Mouse (Mus musculus) hindbrain, embryonic 10.5 days (tissue): Measurements from ENCODE around the gene Dyrk3. TPM values are rescaled to one million over a fixed set of nuclear protein-coding genes. Genes with fewer than 3 reads are reported as not detected.
"Not testable (repeated sequence)": the region's sequence is repeated elsewhere in the genome, so short reads cannot be mapped to it uniquely, and the experiment has no call there.

ENCODE experiments used
- DNase-seq: peaks from one replicate; pipeline ENCODE4 v3.0.0-alpha.2; 2017; ENCODE audit warnings: low spot score
- H3K27ac ChIP-seq: fragments of 300-500 bp; sonication (generic); 2 replicates; pipeline ENCODE4 v1.5.1; 2016; ENCODE audit warnings: mild to moderate bottlenecking, moderate library complexity
- H3K27me3 ChIP-seq: fragments of 300-500 bp; sonication (generic); 2 replicates; pipeline ENCODE4 v1.6.1; 2016; ENCODE audit warnings: mild to moderate bottlenecking; ENCODE audit not compliant: poor library complexity, insufficient read depth, severe bottlenecking
- H3K36me3 ChIP-seq: fragments of 300-500 bp; sonication (generic); 2 replicates; pipeline ENCODE4 v1.6.1; 2016; ENCODE audit warnings: mild to moderate bottlenecking, moderate library complexity
- H3K4me1 ChIP-seq: fragments of 300-500 bp; sonication (generic); replicated peaks from 2 replicates; pipeline ENCODE4 v1.6.1; 2016; ENCODE audit warnings: mild to moderate bottlenecking
- H3K4me3 ChIP-seq: fragments of 300-500 bp; sonication (generic); 2 replicates; pipeline ENCODE4 v1.5.1; 2016; ENCODE audit warnings: mild to moderate bottlenecking, moderate library complexity
- H3K9me3 ChIP-seq: fragments of 300-500 bp; sonication (generic); 2 replicates; pipeline ENCODE4 v1.6.1; 2016; ENCODE audit warnings: mild to moderate bottlenecking, moderate library complexity
- WGBS: fragments of 180-500 bp; shearing (Covaris S2); methylation state at CpG from one replicate; pipeline ENCODE4 v1.1.7; 2016; 5-methylcytosine and 5-hydroxymethylcytosine counted together
- polyA plus RNA-seq: library from polyadenylated mRNA; unstranded; fragments of >200 nt; fragmentation: Nextera tagmentation; extraction: Ambion mirVana; gene quantifications from 2 replicates; pipeline ENCODE4 v1.2.1, GENCODE M21; 2016

Dyrk3 gene
- polyA plus RNA-seq, 1 experiment from 2014 or later: 11.2 TPM

- Histone ChIP-seq H3K4me3 (no peak overlapping the region), H3K9me3 (no peaks in the 10 kb centered on the region), H3K27me3 (no peaks in the 10 kb centered on the region), H3K36me3 (peaks cover 95% of the 10 kb centered on the region), H3K27ac (no peak overlapping the region), H3K4me1 (0 out of 2 replicates have a peak, but pooled peaks cover 3% of the 10 kb centered on the region)
- WGBS: 92% methylated on average over 8 of the region's 8 CpGs
- no peak for DNase-seq
Measured at GRCm38 (mm10) chr1:131175819-131176218, 37.7 kb upstream of the Dyrk3 start.

GRCm38 (mm10) chr1:131175189-131175588 lies 37.0 kb upstream of the Dyrk3 start:
- H3K27ac ChIP-seq: no peak overlapping the region
- no peak for DNase-seq
- no peaks in the 10 kb centered on the region for H3K27me3 ChIP-seq
- no peak overlapping the region for H3K4me3 ChIP-seq
- WGBS: 92% methylated on average over 1 of the region's 1 CpGs
- H3K4me1 ChIP-seq: 0 out of 2 replicates have a peak, but pooled peaks cover 3% of the 10 kb centered on the region
- no peaks in the 10 kb centered on the region for H3K9me3 ChIP-seq
- peaks cover 97% of the 10 kb centered on the region for H3K36me3 ChIP-seq

- no peak overlapping the region for H3K4me3 ChIP-seq
- peaks cover 97% of the 10 kb centered on the region for H3K36me3 ChIP-seq
- H3K27ac ChIP-seq: no peak overlapping the region
- no peak for DNase-seq
- H3K4me1 ChIP-seq: 0 out of 2 replicates have a peak, but pooled peaks cover 3% of the 10 kb centered on the region
- H3K27me3 ChIP-seq: no peaks in the 10 kb centered on the region
- no peaks in the 10 kb centered on the region for H3K9me3 ChIP-seq
- WGBS: 91% methylated on average over 12 of the region's 12 CpGs
Measured at GRCm38 (mm10) chr1:131174299-131174861, 36.2 kb upstream of the Dyrk3 start.

- Histone ChIP-seq H3K36me3 (peaks cover 100% of the 10 kb centered on the region), H3K4me3 (no peak overlapping the region), H3K27ac (no peak overlapping the region), H3K9me3 (no peaks in the 10 kb centered on the region), H3K4me1 (0 out of 2 replicates have a peak, but pooled peaks cover 3% of the 10 kb centered on the region), H3K27me3 (no peaks in the 10 kb centered on the region)
- WGBS: 88% methylated on average over 6 of the region's 6 CpGs
- DNase-seq: no peak
Measured at GRCm38 (mm10) chr1:131173809-131174208, 35.7 kb upstream of the Dyrk3 start.

GRCm38 (mm10) chr1:131173001-131173400 lies 34.9 kb upstream of the Dyrk3 start:
- H3K27me3 ChIP-seq: no peaks in the 10 kb centered on the region
- H3K36me3 ChIP-seq: peaks cover 100% of the 10 kb centered on the region
- H3K9me3 ChIP-seq: no peaks in the 10 kb centered on the region
- 0 out of 2 replicates have a peak, but pooled peaks cover 3% of the 10 kb centered on the region for H3K4me1 ChIP-seq
- no peak overlapping the region for H3K27ac ChIP-seq
- H3K4me3 ChIP-seq: no peak overlapping the region
- no peak for DNase-seq
- 92% methylated on average over 7 of the region's 7 CpGs for WGBS

GRCm38 (mm10) chr1:131167612-131168011 lies 29.5 kb upstream of the Dyrk3 start:
- Histone ChIP-seq H3K9me3 (no peaks in the 10 kb centered on the region), H3K27me3 (no peaks in the 10 kb centered on the region), H3K27ac (no peak overlapping the region), H3K4me3 (no peak overlapping the region), H3K36me3 (peaks cover 100% of the 10 kb centered on the region), H3K4me1 (no peaks in the 10 kb centered on the region)
- DNase-seq: no peak
- WGBS: 93% methylated on average over 10 of the region's 10 CpGs

GRCm38 (mm10) chr1:131164427-131164826 lies 26.3 kb upstream of the Dyrk3 start:
- H3K36me3 ChIP-seq: peaks cover 100% of the 10 kb centered on the region
- H3K9me3 ChIP-seq: no peaks in the 10 kb centered on the region
- no peaks in the 10 kb centered on the region for H3K27me3 ChIP-seq
- WGBS: 84% methylated on average over 6 of the region's 6 CpGs
- H3K27ac ChIP-seq: no peak overlapping the region
- no peak overlapping the region for H3K4me3 ChIP-seq
- H3K4me1 ChIP-seq: no peaks in the 10 kb centered on the region
- DNase-seq: no peak

- Histone ChIP-seq H3K4me1 (no peaks in the 10 kb centered on the region), H3K36me3 (peaks cover 84% of the 10 kb centered on the region), H3K9me3 (no peaks in the 10 kb centered on the region), H3K27ac (no peak overlapping the region), H3K27me3 (no peaks in the 10 kb centered on the region), H3K4me3 (no peak overlapping the region)
- no peak for DNase-seq
- WGBS: 90% methylated on average over 11 of the region's 11 CpGs
Measured at GRCm38 (mm10) chr1:131161091-131161490, 23.0 kb upstream of the Dyrk3 start.

GRCm38 (mm10) chr1:131159573-131160327 lies 21.6 kb upstream of the Dyrk3 start:
- H3K4me1 ChIP-seq, DNase-seq, H3K27me3 ChIP-seq, H3K4me3 ChIP-seq, H3K27ac ChIP-seq, H3K9me3 ChIP-seq: not testable (repeated sequence)
- peaks cover 76% of the 10 kb centered on the region for H3K36me3 ChIP-seq
- 89% methylated on average over 3 of the region's 3 CpGs for WGBS

GRCm38 (mm10) chr1:131155456-131155855 lies 17.3 kb upstream of the Dyrk3 start:
- H3K4me1 ChIP-seq: peaks cover 21% of the 10 kb centered on the region
- H3K27me3 ChIP-seq: peaks cover 6% of the 10 kb centered on the region; the same call in 1 of the 2 replicates
- no peak overlapping the region for H3K4me3 ChIP-seq
- peak; percentile 26 for DNase-seq
- no peaks in the 10 kb centered on the region for H3K9me3 ChIP-seq
- H3K36me3 ChIP-seq: peaks cover 33% of the 10 kb centered on the region
- 58% methylated on average over 2 of the region's 2 CpGs for WGBS
- no peak overlapping the region for H3K27ac ChIP-seq

- H3K27ac ChIP-seq: peak within 1 kb of the TSS; percentile 89
- no peaks in the 10 kb centered on the region for H3K9me3 ChIP-seq
- under 1% methylated on average over 27 of the region's 27 CpGs for WGBS
- peak within 1 kb of the TSS; percentile 80 for H3K4me3 ChIP-seq
- peaks cover 21% of the 10 kb centered on the region for H3K4me1 ChIP-seq
- peaks cover 9% of the 10 kb centered on the region for H3K36me3 ChIP-seq
- H3K27me3 ChIP-seq: peaks cover 6% of the 10 kb centered on the region; the same call in 1 of the 2 replicates
- DNase-seq: peak; percentile 89
Measured at GRCm38 (mm10) chr1:131153018-131153629, 15.0 kb upstream of the Dyrk3 start, which contains the start of gene Eif2d. Gene Eif2d, plus strand, starts transcription at chr1:131153181.

GRCm38 (mm10) chr1:131149496-131149895 lies 11.4 kb upstream of the Dyrk3 start:
- H3K27ac ChIP-seq: no peak overlapping the region
- no peak for DNase-seq
- no peaks in the 10 kb centered on the region for H3K36me3 ChIP-seq
- H3K9me3 ChIP-seq: no peaks in the 10 kb centered on the region
- H3K27me3 ChIP-seq: peaks cover 6% of the 10 kb centered on the region; the same call in 1 of the 2 replicates
- no peak overlapping the region for H3K4me3 ChIP-seq
- H3K4me1 ChIP-seq: peaks cover 20% of the 10 kb centered on the region
- 76% methylated on average over 1 of the region's 1 CpGs for WGBS

- WGBS: 86% methylated on average over 3 of the region's 3 CpGs
- no peaks in the 10 kb centered on the region for H3K9me3 ChIP-seq
- no peak overlapping the region for H3K27ac ChIP-seq
- peaks cover 3% of the 10 kb centered on the region; the same call in 1 of the 2 replicates for H3K27me3 ChIP-seq
- H3K4me3 ChIP-seq: no peak overlapping the region
- no peak for DNase-seq
- no peaks in the 10 kb centered on the region for H3K4me1 ChIP-seq
- H3K36me3 ChIP-seq: no peaks in the 10 kb centered on the region
Measured at GRCm38 (mm10) chr1:131146181-131146614, 8.1 kb upstream of the Dyrk3 start.
